Mouse (Mus musculus): ENCODE results near the gene Snx11. TPM values are rescaled to one million over a fixed set of nuclear protein-coding genes. Genes with fewer than 3 reads are reported as not detected.

The Snx11 gene
- total and polyA plus RNA-seq, 3 experiments: 33.7 to 43.1 TPM; not detected in 1

DNA sequence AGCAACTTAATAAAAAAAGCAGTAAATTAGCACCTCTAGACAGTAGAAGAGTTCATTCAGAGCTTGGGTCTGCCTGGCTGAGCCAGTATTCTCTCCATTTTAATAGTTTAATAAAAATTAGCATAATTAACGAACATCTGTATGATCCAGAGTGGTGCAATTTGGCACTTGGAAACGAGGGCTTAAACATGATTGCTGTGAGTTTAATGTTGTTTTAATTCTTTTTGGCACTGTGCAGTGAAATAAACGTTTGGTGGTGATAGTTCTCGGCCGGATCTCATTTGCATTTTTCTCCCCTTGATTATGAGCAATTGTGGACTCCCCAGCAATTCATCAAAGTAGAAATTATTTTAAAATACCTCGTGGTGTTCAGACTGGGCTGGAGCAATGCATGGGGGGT is 30.7 kb downstream of the Snx11 start:
- Histone ChIP-seq H3K4me1 (ENCODE audit: control insufficient read depth in 1 of 2, insufficient read depth in 2 of 2, low read length in 2 of 2) (no peaks in the 10 kb centered on the region), H3K4me3 (ENCODE audit: control insufficient read depth in 1 of 2, insufficient read depth in 1 of 2, low read depth in 2 of 2, low read length in 2 of 2) (no peak overlapping the region), H3K9me3 (replicated peaks; ENCODE audit: insufficient read depth, low read length) (no peaks in the 10 kb centered on the region), H3K27me3 (ENCODE audit: control insufficient read depth in 1 of 2, insufficient read depth in 2 of 2, low read length in 2 of 2) (peaks cover 28 to 59% of the 10 kb centered on the region in 2 experiments), H3K79me2 (ENCODE audit: control insufficient read depth, insufficient read depth, low read length, poor library complexity) (no peaks in the 10 kb centered on the region), H3K27ac (ENCODE audit: control insufficient read depth, low read depth, low read length) (no peak overlapping the region), H3K36me3 (ENCODE audit: control insufficient read depth in 1 of 2, insufficient read depth in 2 of 2, low read length in 2 of 2) (no peaks in the 10 kb centered on the region; a peak in 1 of 4 replicates), H3K9ac (ENCODE audit: control insufficient read depth, low read depth, low read length, poor library complexity, severe bottlenecking) (no peak overlapping the region)
- TF ChIP-seq SMC3 (IDR thresholded peaks at IDR 0.05; ENCODE audit: low read depth, low read length): no peak
- DNase-seq (ENCODE audit: low read depth, low spot score): no peak

DNA sequence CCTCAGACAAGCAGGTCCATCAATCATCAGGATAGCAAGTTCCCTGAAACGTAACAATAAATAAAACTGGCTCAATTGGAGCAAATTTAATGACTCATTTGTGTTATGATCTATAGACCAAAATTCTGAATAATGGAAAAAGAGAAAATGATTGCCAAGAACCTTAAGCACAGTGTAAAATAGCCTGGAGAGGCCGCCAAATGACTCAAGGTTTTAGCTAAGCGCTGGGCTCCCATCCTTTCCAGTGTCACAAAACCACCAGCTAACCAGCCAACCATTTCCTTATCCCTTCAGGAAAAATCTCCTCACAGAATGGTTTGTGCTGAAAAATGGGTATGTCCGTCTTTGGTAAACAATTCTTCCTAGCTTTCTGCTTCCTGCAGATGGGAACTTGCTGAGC is 33.5 kb downstream of the Snx11 start:
- H3K79me2 ChIP-seq (ENCODE audit: control insufficient read depth, insufficient read depth, low read length, poor library complexity): no peaks in the 10 kb centered on the region
- H3K27me3 ChIP-seq (ENCODE audit: control insufficient read depth in 1 of 2, insufficient read depth in 2 of 2, low read length in 2 of 2): peaks cover 36 to 69% of the 10 kb centered on the region in 2 experiments
- H3K27ac ChIP-seq (ENCODE audit: control insufficient read depth, low read depth, low read length): no peak overlapping the region
- H3K9me3 ChIP-seq (replicated peaks; ENCODE audit: insufficient read depth, low read length): no peaks in the 10 kb centered on the region
- H3K9ac ChIP-seq (ENCODE audit: control insufficient read depth, low read depth, low read length, poor library complexity, severe bottlenecking): no peak overlapping the region
- H3K36me3 ChIP-seq (ENCODE audit: control insufficient read depth in 1 of 2, insufficient read depth in 2 of 2, low read length in 2 of 2): no peaks in the 10 kb centered on the region; a peak in 1 of 4 replicates
- H3K4me3 ChIP-seq (ENCODE audit: control insufficient read depth in 1 of 2, insufficient read depth in 1 of 2, low read depth in 2 of 2, low read length in 2 of 2): no peak overlapping the region
- no peak for TF ChIP-seq TBP (IDR thresholded peaks at IDR 0.05; ENCODE audit: low read depth, low read length)
- no peak for TF ChIP-seq MYC (IDR thresholded peaks at IDR 0.05; ENCODE audit: low read depth, low read length)
- TF ChIP-seq ZKSCAN1 (IDR thresholded peaks at IDR 0.05; ENCODE audit: low read depth, low read length): no peak
- no peak for TF ChIP-seq POLR2AphosphoS5 (IDR thresholded peaks at IDR 0.05; ENCODE audit: borderline replicate concordance, low read depth, low read length)
- DNase-seq (ENCODE audit: low read depth, low spot score): no peak
- no peaks in the 10 kb centered on the region for H3K4me1 ChIP-seq (ENCODE audit: control insufficient read depth in 1 of 2, insufficient read depth in 2 of 2, low read length in 2 of 2)

DNA sequence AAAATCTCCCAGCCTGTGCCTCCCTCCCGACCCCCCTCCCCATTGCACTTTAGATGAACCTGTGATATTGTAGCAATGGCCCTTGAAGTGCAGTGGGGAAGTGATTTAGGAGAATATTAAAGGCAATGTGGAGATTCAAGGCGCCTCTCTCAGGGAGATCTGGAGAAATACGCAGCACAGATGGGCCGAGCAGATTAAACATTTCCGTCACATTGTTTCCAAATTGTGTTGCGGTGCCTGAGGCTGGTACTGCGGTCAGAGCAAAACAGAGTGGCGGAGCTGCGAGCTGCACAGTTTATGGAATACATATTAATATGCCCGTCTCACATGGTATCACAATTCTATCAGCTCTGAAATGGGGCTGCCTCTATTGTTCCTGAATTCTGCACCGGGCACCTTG is 34.4 kb downstream of the Snx11 start:
- Histone ChIP-seq H3K36me3 (ENCODE audit: control insufficient read depth in 1 of 2, insufficient read depth in 2 of 2, low read length in 2 of 2) (no peaks in the 10 kb centered on the region; a peak in 1 of 4 replicates), H3K27me3 (ENCODE audit: control insufficient read depth in 1 of 2, insufficient read depth in 2 of 2, low read length in 2 of 2) (peaks cover 33 to 67% of the 10 kb centered on the region in 2 experiments), H3K4me1 (ENCODE audit: control insufficient read depth in 1 of 2, insufficient read depth in 2 of 2, low read length in 2 of 2) (no peaks in the 10 kb centered on the region), H3K9ac (ENCODE audit: control insufficient read depth, low read depth, low read length, poor library complexity, severe bottlenecking) (no peak overlapping the region), H3K9me3 (replicated peaks; ENCODE audit: insufficient read depth, low read length) (no peaks in the 10 kb centered on the region), H3K27ac (ENCODE audit: control insufficient read depth, low read depth, low read length) (no peak overlapping the region), H3K79me2 (ENCODE audit: control insufficient read depth, insufficient read depth, low read length, poor library complexity) (no peaks in the 10 kb centered on the region), H3K4me3 (ENCODE audit: control insufficient read depth in 1 of 2, insufficient read depth in 1 of 2, low read depth in 2 of 2, low read length in 2 of 2) (no peak overlapping the region)
- DNase-seq (ENCODE audit: low read depth, low spot score): no peak
- TF ChIP-seq TBP (IDR thresholded peaks at IDR 0.05; ENCODE audit: low read depth, low read length) (no peak), MEF2A (IDR thresholded peaks at IDR 0.05; ENCODE audit: extremely low read depth, insufficient replicate concordance, low read depth, low read length, poor library complexity, severe bottlenecking) (no peak), POLR2AphosphoS5 (IDR thresholded peaks at IDR 0.05; ENCODE audit: borderline replicate concordance, low read depth, low read length) (no peak), MYC (IDR thresholded peaks at IDR 0.05; ENCODE audit: low read depth, low read length) (no peak), SMC3 (IDR thresholded peaks at IDR 0.05; ENCODE audit: low read depth, low read length) (no peak), USF2 (IDR thresholded peaks at IDR 0.05; ENCODE audit: borderline replicate concordance in 1 of 2, insufficient read depth in 1 of 2, low read depth in 1 of 2, low read length in 2 of 2) (no peak), GABPA (IDR thresholded peaks at IDR 0.05; ENCODE audit: low read depth, low read length) (no peak), POLR2AphosphoS2 (IDR thresholded peaks at IDR 0.05; ENCODE audit: low read length) (no peak), RAD21 (IDR thresholded peaks at IDR 0.05; ENCODE audit: low read depth, low read length) (no peak), MAFK (IDR thresholded peaks at IDR 0.05; ENCODE audit: borderline replicate concordance, low read depth, low read length) (no peak), ETS1 (IDR thresholded peaks at IDR 0.05; ENCODE audit: low read depth, low read length) (no peak), MXI1 (IDR thresholded peaks at IDR 0.05; ENCODE audit: low read depth, low read length) (no peak), CHD1 (IDR thresholded peaks at IDR 0.05; ENCODE audit: low read depth, low read length) (no peak), E2F4 (IDR thresholded peaks at IDR 0.05; ENCODE audit: borderline replicate concordance, low read depth, low read length) (no peak), KAT2A (conservative IDR thresholded peaks at IDR 0.05; ENCODE audit: low read depth, low read length) (no peak)

All from MEL (cell line).